Mouse (Mus musculus) E14TG2a.4 (cell line): Measurements from ENCODE around the gene Coq8a.

Experiments used
- H3K27me3 ChIP-seq: 2 replicates; pipeline ENCODE4 v1.6.1; 2014; ENCODE audit warnings: low read length, control low read depth; ENCODE audit not compliant: insufficient read depth
- H3K36me3 ChIP-seq: 2 replicates; pipeline ENCODE4 v1.6.1; 2014; ENCODE audit warnings: low read length, control low read depth; ENCODE audit not compliant: insufficient read depth
- H3K4me1 ChIP-seq: replicated peaks from 2 replicates; pipeline ENCODE4 v1.6.1; 2014; ENCODE audit warnings: low read depth, low read length, control low read depth
- H3K4me3 ChIP-seq: replicated peaks from 2 replicates; pipeline ENCODE4 v1.5.1; 2014; ENCODE audit warnings: mild to moderate bottlenecking, low read length
- H3K9me3 ChIP-seq: 2 replicates; pipeline ENCODE4 v1.6.1; 2014; ENCODE audit warnings: low read length, control low read depth
- CTCF ChIP-seq: conservative IDR thresholded peaks from 2 replicates; pipeline ENCODE4 v1.5.1; 2014; ENCODE audit warnings: low read length
- NANOG ChIP-seq: IDR thresholded peaks from 2 replicates; pipeline ENCODE4 v1.6.1; 2014; ENCODE audit warnings: borderline replicate concordance, low read length, mixed read lengths
- POU5F1 ChIP-seq: IDR thresholded peaks from 2 replicates; pipeline ENCODE4 v1.6.1; 2014; ENCODE audit warnings: low read length, borderline replicate concordance

Gene Coq8a

DNA sequence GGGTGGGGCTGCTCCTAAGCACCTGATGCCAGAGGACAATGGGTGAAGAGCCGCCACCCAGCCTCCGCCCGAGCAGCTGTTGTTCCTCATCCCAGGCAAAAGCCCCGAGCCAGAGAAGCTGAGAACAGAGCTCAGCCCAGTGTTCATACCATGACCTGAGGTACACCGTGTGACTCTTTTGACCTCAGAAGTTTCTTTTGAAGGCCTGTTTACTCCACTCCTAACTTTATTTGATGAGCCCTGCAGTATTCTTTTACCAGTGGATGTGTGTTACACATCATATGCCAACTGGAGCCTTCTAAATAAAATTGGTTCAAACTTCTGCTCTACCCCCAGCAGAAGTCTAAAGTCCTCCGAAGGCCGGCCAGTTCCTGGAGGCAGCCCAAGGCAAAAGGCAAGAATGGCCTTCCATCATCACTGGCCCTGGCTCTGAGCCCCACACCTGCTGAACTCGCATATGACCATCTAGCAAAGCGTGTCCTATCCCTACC is 11.4 kb upstream of the Coq8a start:
- H3K4me1 ChIP-seq, result peaks cover 42% of the 10 kb centered on the region
- no peak overlapping the region for H3K4me3 ChIP-seq
- H3K9me3 ChIP-seq, result no peaks in the 10 kb centered on the region
- TF ChIP-seq CTCF (no peak), NANOG (no peak), POU5F1 (no peak)
- H3K36me3 ChIP-seq, result no peaks in the 10 kb centered on the region
- H3K27me3 ChIP-seq, result peaks cover 3% of the 10 kb centered on the region; the same call in 1 of the 2 replicates

DNA sequence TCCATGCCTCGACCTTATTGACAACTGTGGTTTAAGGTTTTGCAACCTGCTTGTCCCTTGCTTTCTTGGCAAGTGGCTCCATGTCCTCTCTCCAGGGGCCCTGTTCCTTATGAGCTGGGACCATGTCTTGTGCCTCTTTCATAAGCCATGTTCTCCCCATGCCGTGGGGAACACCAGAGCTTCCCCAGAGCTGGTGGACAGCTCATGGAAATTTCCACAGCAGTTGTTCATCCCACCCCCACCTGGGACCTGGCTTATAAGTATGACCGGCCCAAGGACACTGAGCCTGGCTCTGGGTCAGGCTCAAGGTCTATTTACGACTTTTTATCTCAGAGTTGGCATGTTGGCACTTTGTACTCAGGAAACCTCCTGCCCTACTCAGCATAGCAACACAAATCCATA is 10.6 kb upstream of the Coq8a start:
- peaks cover 4% of the 10 kb centered on the region for H3K9me3 ChIP-seq

DNA sequence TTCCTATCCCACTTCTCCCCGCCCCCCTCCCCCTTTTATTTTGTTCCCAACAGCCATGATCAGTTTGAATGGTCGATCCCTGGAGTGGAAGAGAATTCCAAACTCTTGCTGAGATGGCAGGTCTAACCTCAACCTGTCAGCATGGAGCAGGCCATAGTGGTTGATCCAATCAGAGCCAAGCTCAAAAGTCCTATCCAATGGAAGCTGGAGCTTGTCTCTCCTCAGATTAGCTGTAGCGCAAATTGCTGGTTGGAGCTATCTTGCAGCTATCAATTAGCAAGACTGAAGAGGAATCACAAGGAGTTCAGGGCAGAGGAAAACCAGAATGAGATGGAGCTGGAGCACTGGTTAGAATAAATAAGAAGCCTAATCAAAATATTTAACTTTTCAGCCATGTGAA is 9.0 kb upstream of the Coq8a start:
- peaks cover 3% of the 10 kb centered on the region; the same call in 1 of the 2 replicates for H3K27me3 ChIP-seq
- no peak for TF ChIP-seq POU5F1
- no peak for TF ChIP-seq CTCF
- no peak for TF ChIP-seq NANOG
- no peak overlapping the region for H3K4me3 ChIP-seq
- no peaks in the 10 kb centered on the region for H3K36me3 ChIP-seq
- H3K4me1 ChIP-seq, result peaks cover 31% of the 10 kb centered on the region
- H3K9me3 ChIP-seq, result peaks cover 15% of the 10 kb centered on the region

More for the DNA sequence above, 10.6 kb upstream of the Coq8a start:
- Histone ChIP-seq H3K27me3 (peaks cover 3% of the 10 kb centered on the region; the same call in 1 of the 2 replicates), H3K4me3 (no peak overlapping the region), H3K36me3 (no peaks in the 10 kb centered on the region), H3K4me1 (peaks cover 40% of the 10 kb centered on the region)
- TF ChIP-seq POU5F1 (no peak), NANOG (no peak)

GRCm38 (mm10) chr1:180200722-180201121 is 1.3 kb upstream of the Coq8a start:
- Histone ChIP-seq H3K27me3 (peaks cover 29% of the 10 kb centered on the region), H3K4me1 (peaks cover 6% of the 10 kb centered on the region; the same call in 1 of the 2 replicates)
- TF ChIP-seq CTCF, result no peak
- TF ChIP-seq NANOG, result no peak
- TF ChIP-seq POU5F1, result no peak

GRCm38 (mm10) chr1:180199715-180200050 is 281 bp upstream of the Coq8a start:
- TF ChIP-seq NANOG (no peak), POU5F1 (no peak), CTCF (no peak)
- Histone ChIP-seq H3K4me3 (no peak overlapping the region), H3K27me3 (peaks cover 29% of the 10 kb centered on the region), H3K9me3 (peaks cover 7% of the 10 kb centered on the region), H3K4me1 (peaks cover 15% of the 10 kb centered on the region), H3K36me3 (no peaks in the 10 kb centered on the region)

More at GRCm38 (mm10) chr1:180200722-180201121, 1.3 kb upstream of the Coq8a start:
- Histone ChIP-seq H3K4me3 (no peak overlapping the region), H3K9me3 (peaks cover 15% of the 10 kb centered on the region), H3K36me3 (no peaks in the 10 kb centered on the region)

DNA sequence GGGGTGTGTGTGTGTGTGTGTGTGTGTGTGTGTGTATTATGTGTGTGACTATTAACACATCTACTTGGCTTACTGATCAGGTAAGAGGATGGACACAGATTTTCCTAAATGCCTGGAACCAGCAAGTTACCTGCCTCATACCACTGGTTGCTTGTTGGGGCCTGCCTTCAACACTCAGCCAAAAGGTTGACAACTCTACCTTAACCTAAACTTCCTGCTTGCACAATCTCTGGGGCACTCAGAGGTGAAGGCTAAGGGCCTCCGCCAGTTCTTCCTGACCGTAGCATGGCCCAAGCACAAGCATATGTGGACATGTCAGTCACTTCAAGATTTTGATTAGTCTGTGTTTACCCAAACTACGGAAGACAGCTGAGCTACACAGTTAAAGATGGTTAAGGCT is 1.4 kb downstream of the Coq8a start:
- Histone ChIP-seq H3K4me1 (peaks cover 23% of the 10 kb centered on the region), H3K4me3 (no peak overlapping the region), H3K9me3 (no peaks in the 10 kb centered on the region), H3K36me3 (no peaks in the 10 kb centered on the region), H3K27me3 (peaks cover 29% of the 10 kb centered on the region)
- TF ChIP-seq NANOG (no peak), POU5F1 (no peak), CTCF (no peak)

DNA sequence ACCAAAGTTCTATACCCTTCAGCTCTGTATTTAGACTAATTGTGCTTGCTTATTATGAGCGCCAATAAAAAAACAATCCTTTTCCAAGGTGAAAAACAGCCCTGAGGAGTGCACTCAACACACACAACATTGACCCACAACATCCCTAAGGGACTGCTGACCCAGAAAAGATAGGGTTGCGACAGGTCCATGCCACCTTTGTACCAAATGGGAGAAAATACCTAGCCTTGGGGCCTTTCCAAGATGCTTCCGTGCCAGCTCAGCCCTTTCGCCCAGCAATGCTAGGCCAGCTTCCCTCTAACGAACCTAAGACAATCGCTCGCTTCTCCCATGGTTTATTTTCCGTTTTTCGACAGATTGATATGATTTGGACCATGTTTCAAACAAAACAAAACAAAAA is 2.9 kb downstream of the Coq8a start:
- Histone ChIP-seq H3K4me3 (peak overlapping the region; percentile 86), H3K4me1 (peaks cover 34% of the 10 kb centered on the region)

DNA sequence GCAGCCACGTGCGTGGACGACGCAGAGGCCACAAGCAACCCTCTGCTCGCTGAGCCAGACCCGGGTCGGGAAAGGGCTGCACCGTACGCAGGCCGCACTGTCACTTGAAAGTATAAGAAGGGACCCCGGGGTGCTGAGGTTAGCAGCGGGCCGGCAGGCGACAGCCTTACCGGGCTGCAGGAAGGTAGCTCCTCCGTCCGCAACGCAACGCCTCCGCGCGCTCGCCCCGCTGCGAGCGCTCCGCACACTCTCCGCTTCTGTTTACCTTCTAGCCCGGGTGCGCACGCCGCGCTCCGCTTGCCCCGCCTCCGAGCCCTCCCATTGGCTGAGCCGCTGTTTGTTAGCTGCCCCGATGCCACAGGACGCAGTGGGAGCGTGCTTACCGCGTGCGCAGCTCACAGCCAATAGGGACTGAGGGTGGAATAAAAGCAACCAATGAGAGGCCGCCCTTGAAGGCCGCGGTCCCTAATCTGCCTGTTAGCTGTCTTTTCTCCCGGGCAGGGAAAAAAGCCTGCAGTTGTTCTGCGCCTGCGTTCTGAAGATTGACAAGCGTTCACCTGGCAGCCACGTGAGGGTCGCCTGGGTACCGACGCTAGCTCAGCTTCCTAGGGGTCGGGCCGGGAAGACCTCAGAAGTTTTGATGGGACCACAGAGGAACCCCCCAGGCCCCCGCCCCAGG is 3.6 kb downstream of the Coq8a start:
- TF ChIP-seq NANOG, result no peak
- no peak for TF ChIP-seq POU5F1
- TF ChIP-seq CTCF, result no peak
- no peaks in the 10 kb centered on the region for H3K36me3 ChIP-seq
- H3K27me3 ChIP-seq, result peaks cover 29% of the 10 kb centered on the region
- H3K4me3 ChIP-seq, result peak overlapping the region; percentile 86
- H3K4me1 ChIP-seq, result peaks cover 35% of the 10 kb centered on the region
- no peaks in the 10 kb centered on the region for H3K9me3 ChIP-seq

More for the DNA sequence above, 2.9 kb downstream of the Coq8a start:
- no peaks in the 10 kb centered on the region for H3K9me3 ChIP-seq
- TF ChIP-seq CTCF, result no peak
- TF ChIP-seq NANOG, result no peak
- no peak for TF ChIP-seq POU5F1
- H3K36me3 ChIP-seq, result no peaks in the 10 kb centered on the region
- H3K27me3 ChIP-seq, result peaks cover 29% of the 10 kb centered on the region
